Mouse (Mus musculus) heart, adult 2 months (tissue): Measurements from ENCODE around the gene Prrc2c.

Experiments used
- CTCF ChIP-seq: fragments of 200-600 bp; IDR thresholded peaks from 2 replicates; pipeline ENCODE4 v1.8.1; 2022; ENCODE audit warnings: antibody characterized with exemption, mild to moderate bottlenecking, moderate library complexity
- EP300 ChIP-seq: fragments of 200-500 bp; IDR thresholded peaks from 2 replicates; pipeline ENCODE4 v1.6.1; 2011; ENCODE audit warnings: low read depth, low read length, control low read depth; ENCODE audit not compliant: insufficient read depth
- POLR2A ChIP-seq: fragments of 200-500 bp; IDR thresholded peaks from 2 replicates; pipeline ENCODE4 v1.6.1; 2011; ENCODE audit warnings: mild to moderate bottlenecking, low read depth, low read length, control low read depth; ENCODE audit not compliant: insufficient read depth

DNA sequence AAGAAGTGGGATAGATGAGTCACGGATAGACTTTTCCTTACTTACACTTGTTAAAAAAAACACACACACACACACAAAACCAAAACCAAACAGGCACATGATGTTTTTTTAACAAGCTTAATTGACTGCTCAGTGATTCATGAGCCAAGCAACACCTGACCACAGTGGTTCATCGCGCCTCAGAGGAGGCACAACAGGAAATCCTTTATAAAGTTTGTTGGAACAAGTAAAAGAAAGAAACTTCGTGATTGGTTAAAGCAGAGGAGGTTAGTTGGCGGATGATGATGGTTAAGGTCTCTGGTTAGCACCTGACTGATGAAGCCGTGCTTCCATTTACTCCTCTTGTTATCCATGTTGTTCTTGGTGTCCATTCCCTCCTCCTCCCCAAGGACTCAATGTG, 11.7 kb upstream of the Prrc2c start:
- TF ChIP-seq POLR2A (no peak), CTCF (no peak), EP300 (no peak)
